In the genomic region with DNA sequence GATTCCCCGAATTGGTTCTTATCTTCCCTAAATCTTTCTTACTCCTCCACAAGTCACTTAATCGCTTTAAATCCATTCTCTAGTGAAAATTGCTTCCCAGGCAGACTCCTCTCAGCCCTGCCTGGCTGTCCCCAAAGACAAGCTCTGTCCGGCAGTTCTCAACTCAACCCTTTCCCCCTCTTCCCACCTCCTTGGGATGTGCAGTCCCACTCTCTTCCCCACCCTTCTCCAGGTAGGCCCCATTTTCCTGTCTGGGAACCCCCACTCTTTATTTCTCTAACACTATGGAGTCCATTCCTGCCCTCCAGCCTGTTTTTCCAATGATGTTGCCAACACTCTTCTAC, we compare ENCODE assay signal across 7 mouse cellular contexts. TPM values are rescaled to one million over a fixed set of nuclear protein-coding genes. Genes with fewer than 3 reads are reported as not detected.
A peak's percentile ranks its signal among the peaks of the same experiment; 100 is the strongest.
DNase-seq lines count a peak whose midpoint lies in the region; ATAC-seq and TF ChIP-seq lines count a peak whose summit lies in the region.

No protein-coding gene starts in this region.

- ATAC-seq in lung, embryonic 15.5 days (ENCODE audit: borderline replicate concordance, extremely low read depth, low FRiP score, low TSS enrichment): no peak
- no peak for ATAC-seq in limb, embryonic 12.5 days (ENCODE audit: insufficient number of reproducible peaks, insufficient read depth, low FRiP score, low TSS enrichment, low read depth)
- no peak for ATAC-seq in megakaryocyte-erythroid progenitor cell, adult 5-6 weeks (replicated peaks; ENCODE audit: low FRiP score, low TSS enrichment, poor library complexity, severe bottlenecking)

- no peak for DNase-seq in lung, postnatal 4 days
- no peak for DNase-seq in left cerebral cortex, adult 8-10 months (ENCODE audit: low spot score in 2 of 2)

- H3K9ac ChIP-seq in lung, embryonic 15.5 days: peak overlapping the region; percentile 65
- peak overlapping the region; percentile 89 for H3K9ac ChIP-seq in limb, embryonic 12.5 days (replicated peaks)

- 3% methylated on average over 3 of the region's 3 CpGs for WGBS in lung, embryonic 15.5 days
- 1% methylated on average over 3 of the region's 3 CpGs for WGBS in limb, embryonic 12.5 days
- WGBS in small intestine, adult 2 months: 22% methylated on average over 3 of the region's 3 CpGs

- H3K4me1 ChIP-seq in lung, embryonic 15.5 days: peaks cover 55% of the 10 kb centered on the region
- H3K4me1 ChIP-seq in embryonic fibroblast, embryonic 13.5 days (ENCODE audit: control insufficient read depth, insufficient read depth, low read length): peaks cover 14% of the 10 kb centered on the region
- H3K4me1 ChIP-seq in limb, embryonic 12.5 days (replicated peaks): peaks cover 45% of the 10 kb centered on the region
- peaks cover 6% of the 10 kb centered on the region; the same call in 1 of the 2 replicates for H3K4me1 ChIP-seq in small intestine, adult 2 months (ENCODE audit: control insufficient read depth, insufficient read depth, insufficient read length, low read length)

- peak overlapping the region; percentile 74 for H3K4me3 ChIP-seq in lung, embryonic 15.5 days
- peak overlapping the region; percentile 73 for H3K4me3 ChIP-seq in embryonic fibroblast, embryonic 13.5 days (ENCODE audit: insufficient read depth, low read length)
- H3K4me3 ChIP-seq in limb, embryonic 12.5 days (replicated peaks): peak overlapping the region; percentile 77
- H3K4me3 ChIP-seq in small intestine, adult 2 months (ENCODE audit: low read depth, low read length): peak overlapping the region; percentile 77

- TF ChIP-seq CTCF in embryonic fibroblast, embryonic 13.5 days (IDR thresholded peaks at IDR 0.05; ENCODE audit: borderline replicate concordance, insufficient read depth, low read length): no peak
- TF ChIP-seq CTCF in small intestine, adult 2 months (IDR thresholded peaks at IDR 0.05; ENCODE audit: extremely low read depth, insufficient read length, insufficient replicate concordance, low read depth, low read length): no peak

- peak overlapping the region; percentile 79 for H3K4me2 ChIP-seq in lung, embryonic 15.5 days
- peak overlapping the region; percentile 90 for H3K4me2 ChIP-seq in limb, embryonic 12.5 days

- no peaks in the 10 kb centered on the region for H3K9me3 ChIP-seq in lung, embryonic 15.5 days
- H3K9me3 ChIP-seq in limb, embryonic 12.5 days: no peaks in the 10 kb centered on the region

- H3K36me3 ChIP-seq in lung, embryonic 15.5 days: no peaks in the 10 kb centered on the region
- peaks cover 5% of the 10 kb centered on the region; the same call in 1 of the 2 replicates for H3K36me3 ChIP-seq in limb, embryonic 12.5 days
- H3K36me3 ChIP-seq in small intestine, adult 2 months (ENCODE audit: control insufficient read depth, insufficient read depth, low read length): no peaks in the 10 kb centered on the region

- H3K27me3 ChIP-seq in lung, embryonic 15.5 days: no peaks in the 10 kb centered on the region
- no peaks in the 10 kb centered on the region for H3K27me3 ChIP-seq in limb, embryonic 12.5 days
- H3K27me3 ChIP-seq in small intestine, adult 2 months (ENCODE audit: control insufficient read depth, insufficient read depth, low read length): no peaks in the 10 kb centered on the region

- peak overlapping the region; percentile 59 for H3K27ac ChIP-seq in lung, embryonic 15.5 days
- H3K27ac ChIP-seq in embryonic fibroblast, embryonic 13.5 days (ENCODE audit: insufficient read depth, low read length): no peak overlapping the region
- peak overlapping the region; percentile 77 for H3K27ac ChIP-seq in limb, embryonic 12.5 days
- H3K27ac ChIP-seq in small intestine, adult 2 months (ENCODE audit: insufficient read depth, low read depth, low read length): no peak overlapping the region

- TF ChIP-seq POLR2A in embryonic fibroblast, embryonic 13.5 days (IDR thresholded peaks at IDR 0.05; ENCODE audit: low read depth, low read length): no peak
- TF ChIP-seq POLR2A in small intestine, adult 2 months (IDR thresholded peaks at IDR 0.05; ENCODE audit: low read depth, low read length): no peak

RNA-seq across cellular contexts. Expression of a gene that starts 9.3 kb away (rescaled TPM):
- polyA plus RNA-seq in lung, embryonic 15.5 days (2015; fragmentation: Nextera tagmentation; extraction: Ambion mirVana): 396 and 422 TPM in 2 replicates
- 88.1 and 93.0 TPM in 2 replicates for polyA plus RNA-seq in embryonic fibroblast, embryonic 13.5 days (2011; ENCODE audit: insufficient read length, low read depth, missing spikeins)
- 294 and 296 TPM in 2 replicates for polyA plus RNA-seq in limb, embryonic 12.5 days (2016; fragmentation: Nextera tagmentation; extraction: Ambion mirVana)
- 36.0 and 39.7 TPM in 2 replicates for polyA plus RNA-seq in small intestine, adult 2 months (2012; rRNA removed)
- total RNA-seq in left cerebral cortex, adult 8-10 months (2022): 100 to 1,000 TPM; 221 to 258 (median 249) TPM
- total RNA-seq in megakaryocyte-erythroid progenitor cell, adult 5-6 weeks (2014; fragmentation: Nextera tagmentation): 22.1 and 23.4 TPM in 2 replicates
- 34.7 and 36.1 TPM in 2 replicates for total RNA-seq in megakaryocyte-erythroid progenitor cell, adult 5-6 weeks (2017)

RNA-seq across cellular contexts. Expression of a gene that starts 47.6 kb away (rescaled TPM):
- polyA plus RNA-seq in lung, embryonic 15.5 days (2015; fragmentation: Nextera tagmentation; extraction: Ambion mirVana): 15.1 and 16.6 TPM in 2 replicates
- 22.7 and 34.1 TPM in 2 replicates for polyA plus RNA-seq in embryonic fibroblast, embryonic 13.5 days (2011; ENCODE audit: insufficient read length, low read depth, missing spikeins)
- 16.4 and 18.3 TPM in 2 replicates for polyA plus RNA-seq in limb, embryonic 12.5 days (2016; fragmentation: Nextera tagmentation; extraction: Ambion mirVana)
- 18.4 and 22.5 TPM in 2 replicates for polyA plus RNA-seq in small intestine, adult 2 months (2012; rRNA removed)
- total RNA-seq in left cerebral cortex, adult 8-10 months (2022): 1 to 10 TPM; 2.2 to 5.3 (median 3.0) TPM
- total RNA-seq in megakaryocyte-erythroid progenitor cell, adult 5-6 weeks (2014; fragmentation: Nextera tagmentation): 1.9 TPM in 1 of 2 replicates, not detected in the other
- total RNA-seq in megakaryocyte-erythroid progenitor cell, adult 5-6 weeks (2017): 2.5 and 2.8 TPM in 2 replicates

Comparison
In these comparisons a context has a peak if more than half of its experiments do, and no peak if none do; other contexts are left out.
1. H3K27ac ChIP-seq: peak in lung, embryonic 15.5 days (single experiment) and limb, embryonic 12.5 days (single experiment); none in embryonic fibroblast, embryonic 13.5 days (single experiment) and small intestine, adult 2 months (single experiment).
2. Peak in every context shown above with its lines, with median percentiles within 50 percentile points of each other: H3K4me3 ChIP-seq.